ENCODE assay signal across 19 mouse cellular contexts in the genomic region with DNA sequence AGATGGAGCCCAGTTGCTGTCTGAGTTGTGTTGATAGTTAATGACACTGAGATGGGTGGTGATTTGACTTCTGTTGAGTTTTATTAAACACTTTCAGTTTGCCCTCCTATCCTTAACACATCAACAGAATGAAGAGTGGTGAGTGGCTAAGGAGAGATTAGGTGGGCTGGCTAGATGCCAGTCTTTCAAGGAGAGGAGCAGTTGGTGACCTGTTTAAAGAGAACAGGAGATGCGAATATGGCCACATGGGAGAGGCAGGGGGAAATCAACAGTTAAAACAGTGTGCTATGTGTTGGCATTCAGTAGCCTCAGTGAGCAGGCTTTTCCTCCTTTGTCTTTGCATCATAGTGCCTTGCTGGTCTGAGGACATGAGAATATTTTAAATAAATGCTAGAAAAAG.
"Had no signal": no experiment of that assay in that cellular context is flagged by ENCODE, and none has a peak within 500 bp of the region (broad histone marks: within the 10 kb centered on the region; RNA-seq: fewer than 3 reads in every experiment).

No protein-coding gene starts in this region.

- H3K9me3 ChIP-seq: kidney, embryonic 15.5 days; limb, embryonic 10.5 days; limb, embryonic 13.5 days; liver, embryonic 12.5 days; liver, embryonic 15.5 days; neural tube, embryonic 12.5 days; neural tube, embryonic 15.5 days; stomach, embryonic 15.5 days had no signal

- H3K36me3 ChIP-seq: kidney, embryonic 15.5 days; limb, embryonic 10.5 days; limb, embryonic 13.5 days; liver, embryonic 12.5 days; liver, embryonic 15.5 days; neural tube, embryonic 12.5 days; neural tube, embryonic 15.5 days; stomach, embryonic 15.5 days had no signal

- H3K27ac ChIP-seq: kidney, embryonic 15.5 days; limb, embryonic 10.5 days; limb, embryonic 13.5 days; liver, embryonic 12.5 days; liver, embryonic 15.5 days; neural tube, embryonic 12.5 days; neural tube, embryonic 15.5 days; stomach, embryonic 15.5 days had no signal

- H3K4me1 ChIP-seq: kidney, embryonic 15.5 days; liver, embryonic 12.5 days; liver, embryonic 15.5 days; neural tube, embryonic 12.5 days; neural tube, embryonic 15.5 days; stomach, embryonic 15.5 days had no signal

- H3K4me3 ChIP-seq: kidney, embryonic 15.5 days; limb, embryonic 10.5 days; limb, embryonic 13.5 days; liver, embryonic 12.5 days; liver, embryonic 15.5 days; neural tube, embryonic 12.5 days; neural tube, embryonic 15.5 days; stomach, embryonic 15.5 days had no signal

- DNase-seq: kidney, postnatal 10 days; kidney, postnatal 36 days; liver; lung, adult 2 months; lung, postnatal 14 days; lung, postnatal 4 days; midbrain, embryonic 14.5 days; right cerebral cortex, adult 18-20 months; right cerebral cortex, postnatal 14 days; right cerebral cortex, postnatal 4 days; thymus, postnatal 25 days had no signal

- H3K27me3 ChIP-seq: kidney, embryonic 15.5 days; limb, embryonic 13.5 days; liver, embryonic 12.5 days; liver, embryonic 15.5 days; neural tube, embryonic 12.5 days; neural tube, embryonic 15.5 days; stomach, embryonic 15.5 days had no signal

- H3K9ac ChIP-seq: kidney, embryonic 15.5 days; limb, embryonic 13.5 days; liver, embryonic 12.5 days; liver, embryonic 15.5 days; neural tube, embryonic 12.5 days; neural tube, embryonic 15.5 days; stomach, embryonic 15.5 days had no signal
